Mouse (Mus musculus): ENCODE measurements around the gene Trim13. TPM values are rescaled to one million over a fixed set of nuclear protein-coding genes. Genes with fewer than 3 reads are reported as not detected.
"Not testable (repeated sequence)": the region's sequence is repeated elsewhere in the genome, so short reads cannot be mapped to it uniquely, and the experiment has no call there.

The Trim13 gene
- polyA plus RNA-seq, 1 experiment from 2014 or later, result 16.4 TPM

DNA sequence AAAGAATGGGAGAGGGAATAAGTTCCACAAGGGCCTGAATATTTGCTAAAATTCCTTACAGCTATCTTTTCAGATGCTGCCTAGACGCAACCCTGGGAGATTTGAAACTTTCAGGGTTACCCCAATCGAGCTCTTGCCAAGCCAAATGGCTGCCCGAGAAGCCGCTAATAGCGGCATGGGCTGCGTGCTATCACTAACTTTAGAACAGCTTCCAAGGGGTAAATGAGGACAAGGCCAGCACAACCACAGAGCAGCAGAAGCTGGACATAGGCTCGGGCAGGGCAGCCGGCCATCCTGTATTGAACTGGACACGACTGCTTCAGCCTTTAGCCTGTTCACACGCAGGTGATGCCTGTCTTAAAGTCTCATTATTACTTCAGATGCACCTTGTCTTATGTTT, 23.0 kb upstream of the Trim13 start:
- WGBS, result 86% methylated on average over 10 of the region's 10 CpGs
- H3K9me3 ChIP-seq (ENCODE audit: low read length), result no peaks in the 10 kb centered on the region
- H3K4me1 ChIP-seq (ENCODE audit: insufficient read depth, low read length), result no peaks in the 10 kb centered on the region
- H3K27ac ChIP-seq (ENCODE audit: low read length), result no peak overlapping the region
- no peak overlapping the region for H3K9ac ChIP-seq (replicated peaks; ENCODE audit: low read length)
- H3K27me3 ChIP-seq (ENCODE audit: insufficient read depth, low read length), result no peaks in the 10 kb centered on the region
- no peak for ATAC-seq (ENCODE audit: low FRiP score, low TSS enrichment)
- H3K36me3 ChIP-seq (ENCODE audit: insufficient read depth, low read length), result no peaks in the 10 kb centered on the region
- H3K4me2 ChIP-seq (replicated peaks; ENCODE audit: low read depth, low read length), result no peak overlapping the region
- H3K4me3 ChIP-seq (ENCODE audit: low read length), result no peak overlapping the region

GRCm38 (mm10) chr14:61575941-61576340, 22.1 kb upstream of the Trim13 start:
- WGBS, result 76% methylated on average over 8 of the region's 8 CpGs
- ATAC-seq (ENCODE audit: low FRiP score, low TSS enrichment), result no peak
- Histone ChIP-seq H3K9ac (replicated peaks; ENCODE audit: low read length) (no peak overlapping the region), H3K4me3 (ENCODE audit: low read length) (no peak overlapping the region), H3K9me3 (ENCODE audit: low read length) (no peaks in the 10 kb centered on the region), H3K27me3 (ENCODE audit: insufficient read depth, low read length) (no peaks in the 10 kb centered on the region), H3K4me1 (ENCODE audit: insufficient read depth, low read length) (no peaks in the 10 kb centered on the region), H3K4me2 (replicated peaks; ENCODE audit: low read depth, low read length) (no peak overlapping the region), H3K27ac (ENCODE audit: low read length) (no peak overlapping the region), H3K36me3 (ENCODE audit: insufficient read depth, low read length) (no peaks in the 10 kb centered on the region)

DNA sequence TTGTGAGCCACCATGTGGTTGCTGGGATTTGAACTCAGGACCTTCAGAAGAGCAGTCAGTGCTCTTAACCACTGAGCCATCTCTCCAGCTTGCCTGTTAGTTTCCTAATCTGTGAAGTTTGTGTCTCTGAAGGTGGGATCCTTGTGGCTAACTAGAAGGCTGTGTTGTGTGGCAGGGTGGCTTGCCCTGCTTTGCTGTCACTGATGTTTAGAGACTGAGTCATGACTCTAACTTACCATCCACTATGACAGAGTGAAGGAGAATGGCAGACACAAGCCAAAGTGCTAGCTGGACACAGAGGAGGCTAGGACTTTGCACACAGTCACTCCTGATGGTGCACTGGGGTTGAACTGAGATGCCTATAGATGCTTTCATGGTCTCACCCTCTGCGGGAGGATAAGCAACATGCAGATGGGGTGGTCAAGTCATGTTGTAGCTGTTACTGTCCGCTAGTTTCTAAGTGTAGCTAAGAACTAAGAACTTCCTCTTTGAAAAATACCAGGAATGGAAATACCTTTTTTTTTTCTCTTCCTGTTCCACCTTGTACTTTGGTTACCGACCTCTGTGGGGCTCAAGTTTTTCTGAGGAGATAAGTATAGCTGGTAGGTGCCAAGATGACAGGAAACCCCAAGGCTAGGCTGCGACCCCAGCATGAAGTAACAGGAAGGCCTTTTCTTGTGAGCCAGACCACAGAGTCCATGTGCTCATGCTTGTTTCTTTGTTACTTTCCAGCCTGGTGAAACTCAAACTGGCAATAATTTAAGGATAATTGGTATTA, 8.6 kb upstream of the Trim13 start:
- 79% methylated on average over 4 of the region's 4 CpGs for WGBS
- ATAC-seq (ENCODE audit: low FRiP score, low TSS enrichment), result no peak

DNA sequence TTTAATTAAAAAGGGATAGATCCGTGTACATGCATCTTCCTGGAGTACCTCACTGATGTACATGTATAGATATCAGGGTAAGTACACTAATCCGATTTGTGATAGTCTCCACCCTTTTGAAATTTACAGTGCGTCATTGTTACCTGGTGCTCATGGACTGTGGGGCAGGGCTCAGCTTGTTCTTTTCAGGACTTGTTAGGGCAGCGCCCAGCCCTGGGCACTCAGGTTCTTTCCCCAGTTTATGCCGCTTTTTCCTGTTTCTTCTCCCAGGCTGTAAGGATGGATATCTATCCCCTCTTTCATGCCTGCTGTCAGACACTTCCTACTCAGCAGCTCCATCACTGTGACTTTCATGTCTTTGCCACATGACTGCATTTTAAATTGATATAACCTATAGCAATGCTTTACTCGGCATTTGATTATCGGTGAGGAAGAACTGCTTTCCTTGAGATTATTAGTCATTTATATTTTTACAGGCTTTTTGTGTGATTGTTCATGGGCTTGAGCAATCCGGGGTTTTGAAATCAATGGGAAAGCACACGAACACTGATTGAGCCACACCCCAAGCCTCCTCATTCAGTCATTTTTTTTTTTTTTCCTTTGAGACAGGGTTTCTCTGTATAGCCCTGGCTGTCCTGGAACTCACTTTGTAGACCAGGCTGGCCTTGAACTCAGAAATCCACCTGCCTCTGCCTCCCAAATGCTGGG, 1.2 kb upstream of the Trim13 start:
- no peak overlapping the region for H3K27ac ChIP-seq (ENCODE audit: low read length)
- no peak overlapping the region for H3K4me2 ChIP-seq (replicated peaks; ENCODE audit: low read depth, low read length)
- H3K9ac ChIP-seq (replicated peaks; ENCODE audit: low read length), result no peak overlapping the region
- H3K9me3 ChIP-seq (ENCODE audit: low read length), result no peaks in the 10 kb centered on the region
- no peak for ATAC-seq (ENCODE audit: low FRiP score, low TSS enrichment)
- peaks cover 5% of the 10 kb centered on the region for H3K4me1 ChIP-seq (ENCODE audit: insufficient read depth, low read length)
- no peaks in the 10 kb centered on the region for H3K36me3 ChIP-seq (ENCODE audit: insufficient read depth, low read length)
- H3K4me3 ChIP-seq (ENCODE audit: low read length), result no peak overlapping the region
- H3K27me3 ChIP-seq (ENCODE audit: insufficient read depth, low read length), result no peaks in the 10 kb centered on the region
- 92% methylated on average over 9 of the region's 9 CpGs for WGBS

More for the DNA sequence above, 8.6 kb upstream of the Trim13 start:
- H3K27ac ChIP-seq (ENCODE audit: low read length), result no peak overlapping the region
- no peaks in the 10 kb centered on the region for H3K36me3 ChIP-seq (ENCODE audit: insufficient read depth, low read length)
- no peak overlapping the region for H3K4me2 ChIP-seq (replicated peaks; ENCODE audit: low read depth, low read length)
- no peaks in the 10 kb centered on the region for H3K27me3 ChIP-seq (ENCODE audit: insufficient read depth, low read length)
- no peak overlapping the region for H3K9ac ChIP-seq (replicated peaks; ENCODE audit: low read length)
- H3K4me1 ChIP-seq (ENCODE audit: insufficient read depth, low read length), result no peaks in the 10 kb centered on the region
- H3K9me3 ChIP-seq (ENCODE audit: low read length), result no peaks in the 10 kb centered on the region
- H3K4me3 ChIP-seq (ENCODE audit: low read length), result no peak overlapping the region

DNA sequence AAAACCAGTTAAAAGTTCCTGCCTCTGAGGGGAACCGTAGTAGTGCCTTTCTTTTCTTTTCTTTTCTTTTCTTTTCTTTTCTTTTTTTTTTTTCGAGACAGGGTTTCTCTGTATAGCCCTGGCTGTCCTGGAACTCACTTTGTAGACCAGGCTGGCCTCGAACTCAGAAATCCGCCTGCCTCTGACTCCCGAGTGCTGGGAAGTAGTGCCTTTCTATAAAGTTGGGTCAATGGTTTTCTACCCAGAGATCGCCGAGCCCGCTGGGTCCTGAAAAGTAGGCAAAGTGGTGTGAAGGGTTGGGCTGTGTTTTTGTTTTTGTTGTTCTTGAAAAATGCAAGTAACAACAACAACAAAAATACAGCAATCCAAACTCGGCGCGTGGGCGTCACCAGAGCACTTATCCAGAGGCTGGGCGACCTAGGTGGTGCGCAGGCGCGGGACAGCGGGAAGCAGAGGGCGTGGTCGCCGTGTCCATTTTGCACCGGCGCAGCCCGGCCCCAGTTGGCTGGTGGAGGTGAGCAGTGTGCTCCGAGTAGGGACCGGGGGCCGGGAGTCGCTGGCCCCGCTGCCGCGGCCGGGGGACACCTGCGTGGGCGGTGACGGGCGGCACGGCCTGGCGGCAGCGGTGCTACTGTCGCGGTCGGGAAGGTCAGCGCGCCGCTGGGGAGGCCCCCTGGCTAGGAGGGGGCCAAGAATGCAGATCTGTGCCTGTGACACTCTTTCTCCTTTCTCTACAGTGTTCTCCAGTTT, 1.2 kb downstream of the Trim13 start:
- Histone ChIP-seq H3K4me2 (replicated peaks; ENCODE audit: low read depth, low read length) (peak overlapping the region; percentile 55), H3K36me3 (ENCODE audit: insufficient read depth, low read length) (no peaks in the 10 kb centered on the region), H3K4me1 (ENCODE audit: insufficient read depth, low read length) (peaks cover 5% of the 10 kb centered on the region), H3K27ac (ENCODE audit: low read length) (peak overlapping the region; percentile 67), H3K9ac (replicated peaks; ENCODE audit: low read length) (peak overlapping the region; percentile 91), H3K27me3 (ENCODE audit: insufficient read depth, low read length) (no peaks in the 10 kb centered on the region), H3K4me3 (ENCODE audit: low read length) (peak overlapping the region; percentile 82), H3K9me3 (ENCODE audit: low read length) (no peaks in the 10 kb centered on the region)
- peak; percentile 97 for ATAC-seq (ENCODE audit: low FRiP score, low TSS enrichment)
- 5% methylated on average over 44 of the region's 44 CpGs for WGBS

DNA sequence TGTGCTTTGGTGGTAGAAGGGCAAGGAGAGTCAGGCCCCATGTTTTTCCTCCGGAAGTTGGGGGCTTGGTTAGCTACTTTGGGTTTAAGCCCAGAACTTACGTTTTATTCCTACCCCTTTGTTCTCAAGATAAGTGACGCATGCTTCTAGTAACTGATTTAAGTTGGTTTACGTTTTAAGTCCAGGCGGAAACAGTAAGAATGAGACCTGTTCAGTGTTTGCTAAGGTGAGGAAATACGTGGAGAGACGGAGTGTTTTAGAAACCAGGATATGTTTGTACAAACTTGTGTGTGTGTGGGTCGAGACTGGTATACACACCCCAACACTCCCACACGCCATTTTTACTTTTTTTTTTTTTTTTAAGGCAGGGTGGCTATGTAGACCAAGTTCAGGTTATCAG, 3.3 kb downstream of the Trim13 start:
- no peak overlapping the region for H3K4me2 ChIP-seq (replicated peaks; ENCODE audit: low read depth, low read length)

GRCm38 (mm10) chr14:61603069-61603755, 5.2 kb downstream of the Trim13 start:
- no peak overlapping the region for H3K4me2 ChIP-seq (replicated peaks; ENCODE audit: low read depth, low read length)
- H3K4me1 ChIP-seq (ENCODE audit: insufficient read depth, low read length), result peaks cover 5% of the 10 kb centered on the region
- H3K9ac ChIP-seq (replicated peaks; ENCODE audit: low read length), result no peak overlapping the region
- H3K4me3 ChIP-seq (ENCODE audit: low read length), result no peak overlapping the region
- H3K27me3 ChIP-seq (ENCODE audit: insufficient read depth, low read length), result no peaks in the 10 kb centered on the region
- 81% methylated on average over 8 of the region's 8 CpGs for WGBS
- ATAC-seq (ENCODE audit: low FRiP score, low TSS enrichment), result no peak
- H3K27ac ChIP-seq (ENCODE audit: low read length), result no peak overlapping the region
- no peaks in the 10 kb centered on the region for H3K9me3 ChIP-seq (ENCODE audit: low read length)
- H3K36me3 ChIP-seq (ENCODE audit: insufficient read depth, low read length), result peaks cover 6% of the 10 kb centered on the region; the same call in 1 of the 2 replicates

More for the DNA sequence above, 3.3 kb downstream of the Trim13 start:
- no peak overlapping the region for H3K9ac ChIP-seq (replicated peaks; ENCODE audit: low read length)
- H3K4me1 ChIP-seq (ENCODE audit: insufficient read depth, low read length), result peaks cover 5% of the 10 kb centered on the region
- WGBS, result 76% methylated on average over 9 of the region's 9 CpGs
- no peaks in the 10 kb centered on the region for H3K27me3 ChIP-seq (ENCODE audit: insufficient read depth, low read length)
- H3K36me3 ChIP-seq (ENCODE audit: insufficient read depth, low read length), result peaks cover 6% of the 10 kb centered on the region; the same call in 1 of the 2 replicates
- no peak overlapping the region for H3K27ac ChIP-seq (ENCODE audit: low read length)
- no peak overlapping the region for H3K4me3 ChIP-seq (ENCODE audit: low read length)
- no peak for ATAC-seq (ENCODE audit: low FRiP score, low TSS enrichment)
- H3K9me3 ChIP-seq (ENCODE audit: low read length), result no peaks in the 10 kb centered on the region

DNA sequence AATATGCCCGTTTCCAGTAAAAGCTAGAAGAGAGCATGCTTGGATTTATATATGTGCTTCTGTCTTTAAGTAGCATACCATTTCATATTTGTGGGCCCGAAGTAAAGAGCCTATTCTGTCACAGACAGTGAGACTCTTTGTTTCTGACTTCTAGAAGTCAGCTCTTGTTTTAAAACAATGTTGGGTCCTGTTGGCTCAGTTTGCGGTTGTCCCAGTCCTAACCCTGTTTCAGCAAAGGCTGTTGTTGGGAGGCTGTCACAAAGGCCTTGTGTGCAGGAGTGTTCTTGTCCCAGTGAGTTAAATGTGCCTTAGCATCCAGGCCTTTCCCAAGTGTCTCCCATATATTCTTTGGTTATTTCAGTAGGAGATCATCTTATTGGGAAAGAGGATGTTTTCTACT, 6.0 kb downstream of the Trim13 start:
- H3K4me3 ChIP-seq (ENCODE audit: low read length), result no peak overlapping the region
- no peaks in the 10 kb centered on the region for H3K9me3 ChIP-seq (ENCODE audit: low read length)
- ATAC-seq (ENCODE audit: low FRiP score, low TSS enrichment), result no peak
- no peaks in the 10 kb centered on the region for H3K27me3 ChIP-seq (ENCODE audit: insufficient read depth, low read length)
- no peak overlapping the region for H3K27ac ChIP-seq (ENCODE audit: low read length)
- WGBS, result 92% methylated on average over 3 of the region's 3 CpGs
- H3K36me3 ChIP-seq (ENCODE audit: insufficient read depth, low read length), result peaks cover 6% of the 10 kb centered on the region; the same call in 1 of the 2 replicates
- no peak overlapping the region for H3K4me2 ChIP-seq (replicated peaks; ENCODE audit: low read depth, low read length)
- peaks cover 5% of the 10 kb centered on the region for H3K4me1 ChIP-seq (ENCODE audit: insufficient read depth, low read length)
- H3K9ac ChIP-seq (replicated peaks; ENCODE audit: low read length), result no peak overlapping the region

DNA sequence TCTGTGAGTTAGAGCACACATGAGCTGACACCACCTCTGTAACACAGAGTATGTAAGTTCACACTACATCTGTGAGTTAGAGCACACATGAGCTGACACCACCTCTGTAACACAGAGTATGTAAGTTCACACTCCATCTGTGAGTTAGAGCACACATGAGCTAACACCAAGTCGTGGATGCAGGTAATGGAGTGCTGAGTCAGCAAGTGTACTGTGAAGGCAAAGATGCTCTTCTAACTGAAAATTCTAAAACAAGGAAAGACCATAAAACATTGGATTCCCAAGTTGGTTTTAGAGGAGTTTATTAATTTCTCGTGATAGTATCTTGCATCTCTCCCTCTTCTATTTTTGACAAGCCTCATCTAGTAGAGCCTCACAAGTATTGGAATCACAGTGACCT, 8.0 kb downstream of the Trim13 start:
- H3K27ac ChIP-seq (ENCODE audit: low read length); ATAC-seq (ENCODE audit: low FRiP score, low TSS enrichment); H3K9ac ChIP-seq (replicated peaks; ENCODE audit: low read length); H3K36me3 ChIP-seq (ENCODE audit: insufficient read depth, low read length); H3K4me1 ChIP-seq (ENCODE audit: insufficient read depth, low read length); H3K27me3 ChIP-seq (ENCODE audit: insufficient read depth, low read length); H3K9me3 ChIP-seq (ENCODE audit: low read length); H3K4me3 ChIP-seq (ENCODE audit: low read length); H3K4me2 ChIP-seq (replicated peaks; ENCODE audit: low read depth, low read length): not testable (repeated sequence)
- WGBS, result 80% methylated on average over 2 of the region's 2 CpGs
